7 mouse cellular contexts compared by ENCODE assay signal in genomic region chr12:83632680-83633025, GRCm38 (mm10). TPM values are rescaled to one million over a fixed set of nuclear protein-coding genes. Genes with fewer than 3 reads are reported as not detected.
A peak's percentile ranks its signal among the peaks of the same experiment; 100 is the strongest.
DNase-seq lines count a peak whose midpoint lies in the region; ATAC-seq lines count a peak whose summit lies in the region.

No protein-coding gene starts in this region.

- H3K9ac ChIP-seq in hindbrain, embryonic 15.5 days = peak overlapping the region; percentile 97

- DNase-seq in T-cell, adult 2 months (ENCODE audit: low spot score) = peak; percentile 51
- DNase-seq in cerebellum, postnatal 10 days = peak; percentile 59 to 68
- peak; percentile 9 for DNase-seq in gastrocnemius, adult 18-20 months (ENCODE audit: low spot score)
- peak; percentile 10 to 43 for DNase-seq in left cerebral cortex, adult 9 months (ENCODE audit: low spot score in 2 of 2)
- DNase-seq in spleen, adult 18-20 months = peak; percentile 26 to 38

- peak overlapping the region; percentile 90 for H3K27ac ChIP-seq in hindbrain, embryonic 15.5 days (replicated peaks)

- peak; percentile 24; the same call in 1 of the 2 replicates for ATAC-seq in hindbrain, embryonic 15.5 days (ENCODE audit: low FRiP score, low read depth)
- ATAC-seq in megakaryocyte-erythroid progenitor cell, adult 5-6 weeks (replicated peaks; ENCODE audit: low FRiP score, low TSS enrichment, poor library complexity, severe bottlenecking) = peak; percentile 42

- no peaks in the 10 kb centered on the region for H3K27me3 ChIP-seq in hindbrain, embryonic 15.5 days

- peaks cover 10% of the 10 kb centered on the region for H3K36me3 ChIP-seq in hindbrain, embryonic 15.5 days

- 0% methylated on average over 20 of the region's 20 CpGs for WGBS in hindbrain, embryonic 15.5 days

- H3K4me2 ChIP-seq in hindbrain, embryonic 15.5 days = peak overlapping the region; percentile 71

- H3K4me3 ChIP-seq in hindbrain, embryonic 15.5 days = peak overlapping the region; percentile 92

- no peaks in the 10 kb centered on the region for H3K9me3 ChIP-seq in hindbrain, embryonic 15.5 days

- H3K4me1 ChIP-seq in hindbrain, embryonic 15.5 days (replicated peaks) = peaks cover 15% of the 10 kb centered on the region

RNA-seq across cellular contexts. Expression of gene Rbm25, which starts 1.6 kb away (rescaled TPM):
- 10 to 100 TPM; 35.9 to 40.6 TPM for total RNA-seq in gastrocnemius, adult 18-20 months (2021)
- polyA plus RNA-seq in hindbrain, embryonic 15.5 days (2015; fragmentation: Nextera tagmentation; extraction: Ambion mirVana) = 232 and 242 TPM in 2 replicates
- 310 and 350 TPM in 2 replicates for total RNA-seq in megakaryocyte-erythroid progenitor cell, adult 5-6 weeks (2014; fragmentation: Nextera tagmentation)
- total RNA-seq in megakaryocyte-erythroid progenitor cell, adult 5-6 weeks (2017) = 341 and 447 TPM in 2 replicates

RNA-seq across cellular contexts. Expression of gene Zfyve1, which starts 35.6 kb away (rescaled TPM):
- total RNA-seq in gastrocnemius, adult 18-20 months (2021) = 10 to 100 TPM; 20.0 to 23.8 TPM
- polyA plus RNA-seq in hindbrain, embryonic 15.5 days (2015; fragmentation: Nextera tagmentation; extraction: Ambion mirVana) = 24.8 and 27.8 TPM in 2 replicates
- 14.2 and 20.2 TPM in 2 replicates for total RNA-seq in megakaryocyte-erythroid progenitor cell, adult 5-6 weeks (2014; fragmentation: Nextera tagmentation)
- total RNA-seq in megakaryocyte-erythroid progenitor cell, adult 5-6 weeks (2017) = 6.7 and 10.7 TPM in 2 replicates

RNA-seq across cellular contexts. Expression of gene Psen1, which starts 55.3 kb away (rescaled TPM):
- 10 to 100 TPM; 25.1 to 31.5 TPM for total RNA-seq in gastrocnemius, adult 18-20 months (2021)
- 66.3 and 71.4 TPM in 2 replicates for polyA plus RNA-seq in hindbrain, embryonic 15.5 days (2015; fragmentation: Nextera tagmentation; extraction: Ambion mirVana)
- total RNA-seq in megakaryocyte-erythroid progenitor cell, adult 5-6 weeks (2014; fragmentation: Nextera tagmentation) = 39.1 and 42.3 TPM in 2 replicates
- total RNA-seq in megakaryocyte-erythroid progenitor cell, adult 5-6 weeks (2017) = 30.2 and 55.7 TPM in 2 replicates

Comparison
In these comparisons a context has a peak if more than half of its experiments do, and no peak if none do; other contexts are left out.
1. Peak in every context shown above with its lines: DNase-seq, ATAC-seq, H3K4me3 ChIP-seq and H3K27ac ChIP-seq.
2. DNase-seq: peak in every context shown above with its lines; median percentile 64 in cerebellum, postnatal 10 days; 51 in T-cell, adult 2 months; 32 in spleen, adult 18-20 months; 26 in left cerebral cortex, adult 9 months; 9 in gastrocnemius, adult 18-20 months.
3. RNA of gene Rbm25, which starts 1.6 kb away (total RNA-seq): 310 to 447 TPM in megakaryocyte-erythroid progenitor cell, adult 5-6 weeks; 35.9 to 40.6 TPM in gastrocnemius, adult 18-20 months; every median in the first group is over 4 times any median in the second.